Mouse (Mus musculus) adipose tissue, adult 10 weeks (tissue): ENCODE data around the gene Usf1. TPM values are rescaled to one million over a fixed set of nuclear protein-coding genes. Genes with fewer than 3 reads are reported as not detected.

Source experiments
- polyA plus RNA-seq: library from polyadenylated mRNA; stranded (reverse); fragments of 350-450 nt; fragmentation: Illumina TruSeq; extraction: RNeasy Lipid Tissue Mini Kit (QIAGEN cat#74804); gene quantifications from one replicate; pipeline ENCODE4 v1.2.3, GENCODE M21; 2014; ENCODE audit warnings: low read depth, low replicate concordance

The Usf1 gene
- 59.3 TPM for polyA plus RNA-seq

DNA sequence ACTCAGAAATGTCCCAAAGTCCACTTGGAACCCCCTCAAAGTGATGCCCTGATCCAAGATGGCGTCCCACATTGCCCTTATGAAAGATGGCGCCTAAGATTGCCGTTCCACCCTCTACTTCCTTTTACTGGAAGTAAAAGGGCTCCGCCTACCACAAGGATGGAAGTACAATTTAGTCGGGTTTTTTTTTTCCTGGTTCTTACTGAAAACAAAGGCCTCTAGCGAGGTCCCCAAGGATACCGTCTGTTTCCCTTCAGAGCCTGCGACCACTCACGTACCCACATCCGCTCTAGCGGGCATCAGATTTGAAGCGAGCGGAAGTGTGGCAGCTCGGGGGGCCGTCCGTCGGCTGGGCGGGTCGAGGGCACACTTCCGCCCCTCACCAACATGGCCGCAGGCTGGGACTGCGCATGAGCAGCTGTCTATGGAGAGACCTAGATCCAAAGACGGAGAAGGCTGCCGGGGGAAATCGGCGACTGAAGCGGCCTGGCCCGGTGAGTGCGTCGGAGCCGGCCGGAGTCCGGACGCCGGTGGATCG lies at the start of gene Usf1:
Usf1 (plus strand) TSS at position 367 of the 538 bp plus-strand sequence.

DNA sequence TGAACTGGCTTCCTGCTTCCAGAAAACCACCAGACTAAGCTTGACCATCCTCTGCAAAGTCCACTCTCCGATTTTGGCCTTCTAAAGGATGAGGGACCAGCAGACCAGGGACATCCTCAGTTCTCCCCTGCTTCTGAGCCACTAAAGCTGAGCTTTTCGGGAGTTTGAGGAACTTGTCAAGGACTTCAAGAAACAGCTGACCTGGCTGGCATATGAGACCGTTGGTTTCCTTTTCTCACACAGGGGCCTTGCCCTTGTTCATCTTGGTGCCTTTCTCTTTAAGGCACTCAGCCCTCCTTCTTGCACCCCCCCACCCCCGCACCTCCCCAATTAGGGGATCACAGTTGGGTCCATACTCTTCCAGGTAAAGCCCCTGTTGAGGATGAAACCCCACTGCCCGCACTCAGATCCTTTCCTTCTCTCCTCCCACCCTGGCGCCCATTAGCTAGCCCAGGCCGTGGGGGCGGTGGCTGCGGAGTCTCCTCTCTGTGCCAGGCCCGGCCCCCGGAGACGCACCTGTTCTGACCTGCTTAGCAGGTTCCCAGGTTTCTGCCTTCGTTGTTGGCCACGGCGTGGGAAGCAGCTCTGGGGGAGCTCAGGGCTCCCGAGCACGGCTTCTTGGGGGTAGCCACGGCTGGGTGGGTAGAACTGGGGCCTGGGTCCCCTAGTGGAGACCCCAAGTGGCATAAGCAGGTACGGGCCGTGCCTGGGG lies 41.1 kb upstream of the Usf1 start, which contains the start of gene Nectin4:
Nectin4 (plus strand) TSS at position 255 of the 712 bp plus-strand sequence.

DNA sequence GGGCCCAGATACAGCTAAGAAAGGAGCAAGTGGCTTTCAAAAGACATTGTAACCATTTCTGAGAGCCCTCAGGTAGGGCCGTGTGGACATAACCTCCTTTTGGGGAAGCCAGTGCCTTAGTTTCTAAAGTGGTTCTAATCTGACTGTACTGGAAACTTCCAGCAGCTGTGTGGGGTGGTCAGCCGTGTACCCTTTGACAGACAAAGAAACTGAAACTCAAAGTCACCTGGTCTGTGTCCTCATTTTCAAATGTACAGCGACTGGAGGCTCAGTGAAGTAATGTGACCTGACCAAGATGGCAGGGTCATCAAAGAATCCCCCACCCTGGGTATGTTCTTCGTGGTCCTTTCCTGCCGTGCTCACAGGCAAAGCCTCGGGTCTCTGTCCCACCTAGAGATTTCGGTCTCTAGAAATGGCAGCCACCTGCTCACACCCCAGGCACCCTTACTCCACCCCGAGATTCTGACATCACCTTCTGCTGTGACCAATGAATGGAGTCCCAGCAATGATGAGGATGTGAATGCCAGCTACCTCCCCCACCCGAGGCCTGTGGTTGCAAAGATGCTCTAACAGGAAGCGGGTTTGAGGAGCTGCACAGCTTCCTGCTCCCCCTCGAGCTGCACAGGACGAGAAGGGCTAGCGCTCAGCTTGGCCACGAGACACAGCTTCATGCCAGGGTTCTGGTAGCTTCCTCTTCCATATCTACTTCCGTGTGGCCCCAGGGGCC lies 22.6 kb upstream of the Usf1 start, which contains the start of gene Arhgap30:
Arhgap30 (plus strand) TSS at position 579 of the 727 bp plus-strand sequence.

DNA sequence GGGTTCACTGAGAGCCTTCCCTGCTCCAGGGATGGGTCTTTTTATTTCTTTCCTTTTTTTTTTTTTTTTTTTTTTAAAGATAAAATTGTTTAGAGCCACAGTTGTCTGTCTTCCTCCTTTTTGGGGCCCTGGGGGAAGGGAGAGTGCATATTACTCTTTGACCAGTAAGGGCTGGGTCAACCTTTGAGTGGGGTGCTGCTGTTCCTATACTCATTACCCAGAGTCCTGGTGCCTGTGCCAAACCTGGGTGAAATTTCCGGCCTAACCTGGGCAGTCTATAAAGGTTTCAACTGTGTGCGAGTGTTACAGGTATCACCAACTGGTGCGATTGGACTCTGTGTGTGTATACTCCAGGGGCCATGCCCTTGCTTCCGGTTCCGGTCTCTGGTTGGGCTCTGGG lies 7.5 kb downstream of the Usf1 start, which contains the start of gene Tstd1:
Tstd1 (plus strand) TSS at position 213 of the 400 bp plus-strand sequence.

DNA sequence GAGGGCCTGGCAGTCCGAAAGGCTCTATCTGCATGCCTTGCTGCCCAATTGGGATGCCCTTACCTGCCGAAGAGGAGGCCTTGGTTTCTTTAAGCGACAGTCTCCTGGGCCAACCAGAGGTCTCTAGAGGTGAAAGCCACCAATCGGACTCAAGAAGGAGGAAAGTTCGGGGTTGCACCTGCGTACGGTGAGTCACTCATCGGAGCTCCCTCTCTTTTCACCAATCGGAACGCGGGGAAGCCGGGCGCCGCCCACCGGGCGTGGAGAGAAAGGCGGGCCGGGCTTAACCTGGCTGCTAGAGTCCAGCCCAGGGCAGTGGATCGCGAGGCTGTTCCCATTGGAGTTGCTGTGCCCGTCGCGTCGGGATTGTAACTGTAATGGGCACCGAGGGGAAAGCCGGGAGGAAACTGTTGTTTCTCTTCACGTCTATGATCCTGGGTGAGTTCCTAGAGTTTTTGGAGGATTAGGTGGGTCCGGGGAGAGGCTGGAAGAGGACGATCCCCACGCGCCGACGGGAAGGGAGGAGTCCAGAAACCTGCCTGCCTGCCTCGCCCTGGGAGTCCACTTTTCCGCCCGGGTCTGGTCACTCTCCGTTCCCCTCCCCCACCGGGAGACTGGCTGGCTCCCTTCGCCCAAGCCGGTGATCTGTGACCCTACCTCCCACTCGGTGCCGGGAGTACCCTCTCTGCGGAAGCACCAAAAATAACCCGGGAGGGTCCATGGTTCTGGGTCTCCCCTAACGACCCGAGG lies 26.3 kb downstream of the Usf1 start, which contains the start of gene F11r:
F11r (plus strand) TSS at position 272 of the 750 bp plus-strand sequence.

Other genes with a start within 250 kb of the Usf1 start
- gene Pcp4l1, start 215.0 kb upstream of the Usf1 start, polyA plus RNA-seq = 16.3 TPM
- not detected for gene Nr1i3, start 197.3 kb upstream of the Usf1 start, polyA plus RNA-seq
- gene Tomm40l, start 188.8 kb upstream of the Usf1 start, polyA plus RNA-seq = 23.7 TPM
- gene Apoa2, start 186.3 kb upstream of the Usf1 start, polyA plus RNA-seq = 1.1 TPM
- 58.9 TPM for gene Fcer1g, start 176.9 kb upstream of the Usf1 start, polyA plus RNA-seq
- gene Adamts4, start 160.9 kb upstream of the Usf1 start, polyA plus RNA-seq = 1.8 TPM
- 176 TPM for gene Ndufs2, start 159.9 kb upstream of the Usf1 start, polyA plus RNA-seq
- 40.5 TPM for gene B4galt3, start 141.0 kb upstream of the Usf1 start, polyA plus RNA-seq
- 43.4 TPM for gene Ppox, start 130.1 kb upstream of the Usf1 start, polyA plus RNA-seq
- gene Usp21, start 123.3 kb upstream of the Usf1 start, polyA plus RNA-seq = 28.1 TPM
- 139 TPM for gene Ufc1, start 116.3 kb upstream of the Usf1 start, polyA plus RNA-seq
- 39.7 TPM for gene Dedd, start 82.2 kb upstream of the Usf1 start, polyA plus RNA-seq
- gene Nit1, start 65.7 kb upstream of the Usf1 start, polyA plus RNA-seq = 95.7 TPM
- gene Pfdn2, start 65.6 kb upstream of the Usf1 start, polyA plus RNA-seq = 72.2 TPM
- 5.5 TPM for gene Klhdc9, start 50.5 kb upstream of the Usf1 start, polyA plus RNA-seq
- 27.6 TPM for gene Nectin4, start 41.2 kb upstream of the Usf1 start, polyA plus RNA-seq
- 6.5 TPM for gene Arhgap30, start 22.4 kb upstream of the Usf1 start, polyA plus RNA-seq
- gene Tstd1, start 7.6 kb downstream of the Usf1 start, polyA plus RNA-seq = 9.5 TPM
- 71.7 TPM for gene F11r, start 26.2 kb downstream of the Usf1 start, polyA plus RNA-seq
- gene Alyref2, start 92.2 kb downstream of the Usf1 start, polyA plus RNA-seq = 4.8 TPM
- gene Itln1, start 124.0 kb downstream of the Usf1 start, polyA plus RNA-seq = not detected
- gene Cd244a, start 147.9 kb downstream of the Usf1 start, polyA plus RNA-seq = 1.0 TPM
- 2.0 TPM for gene Ly9, start 196.1 kb downstream of the Usf1 start, polyA plus RNA-seq
- 3.5 TPM for gene Slamf7, start 241.7 kb downstream of the Usf1 start, polyA plus RNA-seq